Mouse (Mus musculus) embryonic facial prominence, embryonic 11.5 days (tissue): ENCODE measurements around the gene Prmt1. TPM values are rescaled to one million over a fixed set of nuclear protein-coding genes. Genes with fewer than 3 reads are reported as not detected.
A peak's percentile ranks its signal among the peaks of the same experiment; 100 is the strongest.

Experiments
- ATAC-seq: fragments of 200-750 bp; cut with Nextera tagmentation; replicated peaks from 2 replicates; pipeline ENCODE4 v1.8.0; 2017; ENCODE audit warnings: low read depth; ENCODE audit not compliant: insufficient number of reproducible peaks, low FRiP score, low TSS enrichment
- DNase-seq: peaks from one replicate; pipeline ENCODE4 v3.0.0-alpha.2; 2015; ENCODE audit warnings: low spot score
- H3K27ac ChIP-seq: fragments of 300-500 bp; sonication (generic); replicated peaks from 2 replicates; pipeline ENCODE4 v1.5.1; 2014; ENCODE audit warnings: mild to moderate bottlenecking, low read depth, low read length, control low read depth
- H3K27me3 ChIP-seq: fragments of 300-500 bp; sonication (generic); 2 replicates; pipeline ENCODE4 v1.6.1; 2014; ENCODE audit warnings: mild to moderate bottlenecking, low read length, moderate library complexity, mixed read lengths; ENCODE audit not compliant: control insufficient read depth, insufficient read depth
- H3K36me3 ChIP-seq: fragments of 300-500 bp; sonication (generic); replicated peaks from 2 replicates; pipeline ENCODE4 v1.6.1; 2014; ENCODE audit warnings: low read depth, mild to moderate bottlenecking, low read length, moderate library complexity, mixed read lengths; ENCODE audit not compliant: control insufficient read depth, insufficient read depth
- H3K4me1 ChIP-seq: fragments of 300-500 bp; sonication (generic); 2 replicates; pipeline ENCODE4 v1.6.1; 2014; ENCODE audit warnings: low read length, mixed read lengths; ENCODE audit not compliant: control insufficient read depth, insufficient read depth
- H3K4me2 ChIP-seq: fragments of 300-500 bp; sonication (generic); 2 replicates; pipeline ENCODE4 v1.6.1; 2014; ENCODE audit warnings: low read depth, mild to moderate bottlenecking, control low read depth, low read length, moderate library complexity
- H3K4me3 ChIP-seq: fragments of 300-500 bp; sonication (generic); 2 replicates; pipeline ENCODE4 v1.5.1; 2014; ENCODE audit warnings: low read depth, low read length, control low read depth
- H3K9ac ChIP-seq: fragments of 300-500 bp; sonication (generic); replicated peaks from 2 replicates; pipeline ENCODE4 v1.6.1; 2014; ENCODE audit warnings: mild to moderate bottlenecking, control low read depth, low read length
- H3K9me3 ChIP-seq: fragments of 300-500 bp; sonication (generic); replicated peaks from 2 replicates; pipeline ENCODE4 v1.6.1; 2016; ENCODE audit warnings: mild to moderate bottlenecking, low read length, inconsistent platforms, mixed read lengths; ENCODE audit not compliant: control insufficient read depth
- WGBS: fragments of 180-500 bp; shearing (Covaris S2); extraction: QIAGEN DNeasy Blood & Tissue Kit; methylation state at CpG from one replicate; pipeline ENCODE4 v1.1.7; 2014; 5-methylcytosine and 5-hydroxymethylcytosine counted together
- polyA plus RNA-seq: library from polyadenylated mRNA; unstranded; fragments of >200 nt; fragmentation: Nextera tagmentation; extraction: Ambion mirVana; gene quantifications from 2 replicates; pipeline ENCODE4 v1.2.1, GENCODE M21; 2014

Prmt1 gene
- polyA plus RNA-seq, 1 experiment from 2014 or later = 293 TPM

DNA sequence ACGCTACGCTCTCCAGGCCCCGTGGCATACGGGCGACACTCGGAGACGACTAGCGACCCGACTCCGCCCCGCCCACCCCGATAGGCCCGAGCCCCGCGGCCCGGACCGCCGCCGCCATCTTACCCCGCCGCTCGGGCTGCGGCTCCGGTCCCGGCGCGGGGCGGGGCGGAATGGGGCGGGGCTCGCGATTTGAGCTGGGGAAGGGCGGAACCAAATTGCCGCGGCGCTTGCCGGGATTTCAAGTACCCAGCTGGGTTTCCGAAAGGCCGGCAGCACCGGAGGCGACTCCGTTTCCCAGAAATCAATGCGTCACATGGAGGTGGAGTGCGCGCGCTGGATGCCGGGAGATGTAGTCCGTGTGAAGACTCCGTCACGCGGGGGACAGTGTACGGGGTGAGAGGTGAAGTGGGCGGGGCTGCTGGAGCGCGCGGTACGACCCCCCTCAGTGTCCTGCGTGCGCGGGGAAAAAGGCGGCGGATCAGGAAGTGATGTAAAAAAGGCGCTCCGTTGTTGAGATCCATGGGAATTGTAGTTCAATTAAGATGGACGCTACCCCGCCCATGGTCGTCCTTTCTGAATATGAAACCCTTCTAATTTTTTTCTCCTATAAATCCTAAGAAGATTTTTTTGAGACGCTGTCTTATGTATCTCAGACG lies 29.7 kb upstream of the Prmt1 start, which contains the start of gene Scaf1:
TSS of gene Scaf1 (minus strand) at position 407 of the 656 bp plus-strand sequence.
- peak; percentile 84 for ATAC-seq
- WGBS = under 1% methylated on average over 68 of the region's 69 CpGs
- no peaks in the 10 kb centered on the region for H3K27me3 ChIP-seq

DNA sequence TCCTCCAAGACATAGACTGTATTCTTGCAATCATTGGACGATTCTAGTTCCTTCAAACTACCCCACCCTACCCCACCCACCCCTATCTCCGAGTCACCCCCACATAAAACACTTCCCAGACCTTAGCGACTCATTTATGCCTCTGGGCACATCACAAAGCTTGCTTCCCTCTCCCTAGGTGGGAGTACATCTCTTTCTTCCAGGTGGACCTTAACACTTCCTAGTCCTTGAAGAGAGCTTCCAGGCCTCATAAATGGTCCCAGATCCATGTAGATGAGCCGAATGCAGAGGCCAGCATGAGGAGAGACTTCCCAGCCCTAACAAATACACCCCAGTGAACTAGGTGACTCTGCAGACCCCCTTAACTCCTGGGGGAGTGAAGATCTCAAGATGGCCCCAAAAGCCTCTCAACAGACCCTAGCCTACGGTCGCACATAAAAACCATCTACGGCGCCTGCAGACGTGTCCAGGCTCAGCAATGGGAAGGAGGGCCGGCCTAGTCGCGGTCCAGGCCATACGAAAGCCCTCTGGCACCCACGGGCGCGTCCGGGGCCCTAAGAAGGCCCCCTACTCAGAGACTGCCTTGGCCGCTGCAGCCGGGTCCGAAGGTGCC lies 29.1 kb upstream of the Prmt1 start:
- DNase-seq (no peak), ATAC-seq (no peak)
- Histone ChIP-seq H3K9me3 (no peaks in the 10 kb centered on the region), H3K27me3 (no peaks in the 10 kb centered on the region), H3K36me3 (peaks cover 9% of the 10 kb centered on the region), H3K27ac (peak overlapping the region; percentile 72; the same call in 1 of the 2 replicates), H3K9ac (peak overlapping the region; percentile 96), H3K4me2 (peak overlapping the region; percentile 71), H3K4me1 (peaks cover 2% of the 10 kb centered on the region; the same call in 1 of the 2 replicates), H3K4me3 (peak overlapping the region; percentile 99)
- 2% methylated on average over 20 of the region's 20 CpGs for WGBS

More for the DNA sequence above, 29.7 kb upstream of the Prmt1 start, which contains the start of gene Scaf1:
- Histone ChIP-seq H3K9ac (peak within 1 kb of the TSS; percentile 96), H3K9me3 (no peaks in the 10 kb centered on the region), H3K4me2 (peak within 1 kb of the TSS; percentile 71), H3K27ac (peak within 1 kb of the TSS; percentile 72), H3K4me1 (peaks cover 2% of the 10 kb centered on the region; the same call in 1 of the 2 replicates), H3K4me3 (peak within 1 kb of the TSS; percentile 99), H3K36me3 (peaks cover 9% of the 10 kb centered on the region)
- DNase-seq = peak; percentile 99

DNA sequence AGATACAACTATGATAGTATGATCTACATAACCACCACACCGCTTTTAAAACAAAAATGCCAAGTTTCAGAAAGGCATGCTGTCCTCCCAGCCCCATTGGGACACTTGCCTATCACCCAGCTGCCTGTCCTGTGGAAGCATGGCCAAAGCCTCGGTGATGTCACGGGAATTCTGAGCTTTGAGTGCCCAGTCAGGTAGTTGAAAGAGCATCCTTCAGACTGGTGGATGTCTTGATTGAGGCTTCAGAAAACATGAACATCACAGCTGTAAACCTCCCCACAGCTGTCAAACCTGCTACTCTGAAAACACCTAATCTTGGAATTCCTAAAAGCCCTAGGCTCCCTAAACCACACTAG lies 27.7 kb upstream of the Prmt1 start:
- WGBS = 92% methylated on average over 3 of the region's 3 CpGs
- H3K4me2 ChIP-seq = no peak overlapping the region
- no peaks in the 10 kb centered on the region for H3K27me3 ChIP-seq
- ATAC-seq = no peak
- no peak for DNase-seq
- H3K4me1 ChIP-seq = peaks cover 2% of the 10 kb centered on the region; the same call in 1 of the 2 replicates
- no peak overlapping the region for H3K4me3 ChIP-seq
- H3K36me3 ChIP-seq = peaks cover 9% of the 10 kb centered on the region
- H3K9ac ChIP-seq = no peak overlapping the region
- H3K27ac ChIP-seq = no peak overlapping the region
- H3K9me3 ChIP-seq = no peaks in the 10 kb centered on the region

DNA sequence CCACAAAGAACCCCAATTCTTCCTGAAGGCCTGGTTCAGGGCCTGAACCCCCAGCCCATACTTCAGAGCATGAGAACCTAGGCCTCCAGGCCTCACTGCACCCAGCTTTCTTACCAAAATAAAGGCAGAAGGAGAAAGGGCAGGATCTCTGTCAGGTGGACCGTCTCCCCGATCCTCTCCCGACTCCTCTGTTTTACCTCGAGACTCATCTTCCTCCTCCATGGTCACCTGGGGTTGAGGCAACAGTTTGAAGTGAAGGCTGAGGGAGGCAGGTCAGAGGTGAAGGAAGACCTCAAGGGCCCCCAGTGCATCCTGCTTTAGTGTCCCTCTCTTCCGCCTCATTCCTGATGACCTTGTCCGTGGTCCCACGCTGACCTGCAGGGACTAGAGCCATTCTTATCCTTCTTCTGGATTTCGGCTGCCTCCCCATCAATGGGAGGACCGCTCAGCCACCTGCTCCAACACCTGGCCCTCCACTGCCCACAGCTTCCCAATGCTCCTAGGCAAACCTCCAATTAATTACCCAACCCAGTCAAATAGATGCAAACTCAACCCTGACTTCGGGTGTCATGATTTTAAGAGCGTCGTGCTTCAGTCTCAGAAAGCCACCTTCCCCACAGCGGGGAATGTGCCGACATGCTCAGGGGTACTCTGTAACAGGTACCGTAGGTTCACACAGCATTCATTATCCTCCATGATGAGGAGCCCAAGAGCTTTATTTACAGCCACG lies 27.2 kb upstream of the Prmt1 start:
- H3K9me3 ChIP-seq = no peaks in the 10 kb centered on the region
- H3K4me2 ChIP-seq = no peak overlapping the region
- H3K27me3 ChIP-seq = no peaks in the 10 kb centered on the region
- 95% methylated on average over 16 of the region's 16 CpGs for WGBS
- ATAC-seq (no peak), DNase-seq (no peak)
- H3K4me1 ChIP-seq = peaks cover 2% of the 10 kb centered on the region; the same call in 1 of the 2 replicates
- H3K9ac ChIP-seq = no peak overlapping the region
- peaks cover 9% of the 10 kb centered on the region for H3K36me3 ChIP-seq
- H3K27ac ChIP-seq = no peak overlapping the region
- no peak overlapping the region for H3K4me3 ChIP-seq

DNA sequence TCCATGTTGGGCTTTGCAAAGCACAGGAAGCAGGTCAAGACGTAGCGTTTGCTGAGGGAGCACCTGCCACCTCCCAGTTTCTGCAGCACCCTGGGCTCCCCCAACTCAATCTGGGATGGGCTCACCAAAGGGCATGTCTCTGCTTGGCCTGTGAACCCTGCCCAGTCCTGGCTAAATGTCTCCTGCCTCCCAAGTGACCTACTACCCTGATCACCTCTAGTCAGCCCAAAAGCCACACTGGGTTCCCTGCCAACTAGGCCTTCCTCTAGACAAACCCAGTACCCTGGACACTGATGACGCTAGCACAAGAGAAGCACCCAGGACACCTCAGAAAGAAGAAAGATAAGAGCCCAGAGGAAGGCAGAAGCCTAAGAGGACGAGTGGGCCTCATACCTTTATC lies 26.5 kb upstream of the Prmt1 start:
- H3K27me3 ChIP-seq = no peaks in the 10 kb centered on the region
- no peak for ATAC-seq
- H3K36me3 ChIP-seq = peaks cover 16% of the 10 kb centered on the region

DNA sequence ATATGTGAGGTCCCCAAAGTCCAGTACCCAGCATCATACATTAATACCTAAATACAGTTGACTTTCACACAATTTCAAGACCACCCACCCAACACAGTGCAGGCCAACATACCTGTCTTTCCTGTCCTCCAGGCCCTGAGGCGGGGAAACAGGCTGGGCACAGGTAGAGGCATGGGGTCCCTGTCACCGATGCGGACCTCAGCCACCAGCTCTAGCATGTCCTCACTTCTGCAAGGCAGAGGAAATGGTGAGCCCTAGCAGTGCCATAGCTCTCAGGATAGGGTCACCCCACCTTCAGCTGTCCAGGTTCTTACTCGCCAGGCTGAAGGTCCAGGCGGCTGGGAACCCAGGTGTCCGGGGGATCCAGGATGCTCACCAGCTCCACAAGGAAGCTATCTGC lies 25.6 kb upstream of the Prmt1 start:
- H3K9me3 ChIP-seq = no peaks in the 10 kb centered on the region
- H3K4me3 ChIP-seq = no peak overlapping the region
- DNase-seq (no peak), ATAC-seq (no peak)
- H3K4me1 ChIP-seq = peaks cover 2% of the 10 kb centered on the region; the same call in 1 of the 2 replicates
- no peaks in the 10 kb centered on the region for H3K27me3 ChIP-seq
- WGBS = 95% methylated on average over 6 of the region's 6 CpGs
- no peak overlapping the region for H3K4me2 ChIP-seq
- peaks cover 24% of the 10 kb centered on the region for H3K36me3 ChIP-seq
- no peak overlapping the region for H3K9ac ChIP-seq
- no peak overlapping the region for H3K27ac ChIP-seq

More for the DNA sequence above, 26.5 kb upstream of the Prmt1 start:
- H3K4me1 ChIP-seq = peaks cover 2% of the 10 kb centered on the region; the same call in 1 of the 2 replicates
- DNase-seq = no peak
- 92% methylated on average over 4 of the region's 4 CpGs for WGBS
- H3K4me3 ChIP-seq = no peak overlapping the region
- no peaks in the 10 kb centered on the region for H3K9me3 ChIP-seq
- H3K9ac ChIP-seq = no peak overlapping the region
- H3K4me2 ChIP-seq = no peak overlapping the region
- no peak overlapping the region for H3K27ac ChIP-seq

DNA sequence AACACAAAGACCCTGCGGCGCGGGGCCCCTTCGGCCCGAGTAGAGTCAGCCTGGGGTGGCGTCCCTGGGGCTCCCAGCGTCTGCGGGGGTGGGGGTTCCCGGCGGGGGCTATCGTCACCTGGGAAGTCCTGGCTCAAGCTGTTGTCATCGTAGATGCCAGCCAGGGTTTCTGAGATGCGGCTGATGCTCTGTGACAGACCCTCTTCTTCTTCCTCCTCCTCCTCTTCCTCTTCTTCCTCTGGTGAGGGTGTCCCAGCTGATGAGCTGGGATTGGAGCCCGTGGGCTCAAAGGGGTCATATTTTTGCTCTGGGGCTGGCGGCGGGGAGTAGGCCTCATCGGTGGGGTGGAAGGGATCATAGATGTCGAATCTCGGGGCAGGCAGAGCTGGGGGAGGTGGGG lies 22.0 kb upstream of the Prmt1 start:
- Histone ChIP-seq H3K4me2 (no peak overlapping the region), H3K27ac (no peak overlapping the region), H3K27me3 (no peaks in the 10 kb centered on the region), H3K4me3 (no peak overlapping the region), H3K4me1 (no peaks in the 10 kb centered on the region), H3K36me3 (peaks cover 44% of the 10 kb centered on the region), H3K9me3 (no peaks in the 10 kb centered on the region), H3K9ac (no peak overlapping the region)
- ATAC-seq (no peak), DNase-seq (no peak)
- WGBS = 93% methylated on average over 19 of the region's 19 CpGs

DNA sequence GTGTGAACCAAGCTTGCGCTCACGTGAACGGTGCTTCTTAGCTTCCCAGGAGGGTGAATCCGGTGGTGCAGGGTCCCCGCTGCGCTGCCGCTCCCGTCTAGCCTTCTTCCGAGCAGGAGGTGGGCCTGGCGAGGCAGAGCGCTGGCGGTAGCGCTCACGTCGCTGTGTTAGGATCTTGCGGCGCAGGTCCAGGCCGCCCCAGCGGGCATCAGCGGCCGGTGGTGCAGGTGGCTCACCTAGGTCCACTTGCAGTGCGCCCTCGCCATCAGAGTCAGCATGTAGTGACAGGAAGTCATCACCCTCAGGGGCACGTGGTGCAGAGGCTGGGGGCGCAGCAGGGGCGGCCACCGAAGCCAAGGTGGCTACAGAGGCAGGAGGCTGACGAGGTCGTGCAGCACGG lies 21.5 kb upstream of the Prmt1 start:
- no peaks in the 10 kb centered on the region for H3K27me3 ChIP-seq
- no peak overlapping the region for H3K27ac ChIP-seq
- WGBS = 94% methylated on average over 30 of the region's 30 CpGs
- DNase-seq = no peak
- no peaks in the 10 kb centered on the region for H3K4me1 ChIP-seq
- no peak overlapping the region for H3K4me2 ChIP-seq
- H3K9me3 ChIP-seq = no peaks in the 10 kb centered on the region
- no peak overlapping the region for H3K9ac ChIP-seq
- H3K4me3 ChIP-seq = no peak overlapping the region
- no peak for ATAC-seq
- peaks cover 49% of the 10 kb centered on the region for H3K36me3 ChIP-seq
